Mouse (Mus musculus) midbrain, embryonic 11.5 days (tissue): ENCODE data around the gene Col1a2. TPM values are rescaled to one million over a fixed set of nuclear protein-coding genes. Genes with fewer than 3 reads are reported as not detected.

Source experiments
- ATAC-seq: fragments of 200-750 bp; cut with Nextera tagmentation; 2 replicates; pipeline ENCODE4 v1.8.0; 2017; ENCODE audit warnings: moderate TSS enrichment, moderate library complexity; ENCODE audit not compliant: low FRiP score
- DNase-seq: peaks from one replicate; pipeline ENCODE4 v3.0.0; 2015; ENCODE audit warnings: low spot score; ENCODE audit errors: missing footprints
- H3K27ac ChIP-seq: fragments of 300-500 bp; sonication (generic); 2 replicates; pipeline ENCODE4 v1.5.1; 2014; ENCODE audit warnings: low read depth, low read length
- H3K27me3 ChIP-seq: fragments of 300-500 bp; sonication (generic); 2 replicates; pipeline ENCODE4 v1.6.1; 2014; ENCODE audit warnings: mild to moderate bottlenecking, low read length, moderate library complexity, mixed read lengths; ENCODE audit not compliant: control insufficient read depth, insufficient read depth
- H3K36me3 ChIP-seq: fragments of 300-500 bp; sonication (generic); 2 replicates; pipeline ENCODE4 v1.6.1; 2014; ENCODE audit warnings: mild to moderate bottlenecking, low read length, moderate library complexity, mixed read lengths; ENCODE audit not compliant: control insufficient read depth, insufficient read depth
- H3K4me1 ChIP-seq: fragments of 300-500 bp; sonication (generic); 2 replicates; pipeline ENCODE4 v1.6.1; 2014; ENCODE audit warnings: low read length; ENCODE audit not compliant: control insufficient read depth, insufficient read depth
- H3K4me2 ChIP-seq: fragments of 300-500 bp; sonication (generic); 2 replicates; pipeline ENCODE4 v1.6.1; 2014; ENCODE audit warnings: mild to moderate bottlenecking, moderate library complexity
- H3K4me3 ChIP-seq: fragments of 300-500 bp; sonication (generic); 2 replicates; pipeline ENCODE4 v1.5.1; 2014; ENCODE audit warnings: low read depth, low read length
- H3K9ac ChIP-seq: fragments of 300-500 bp; sonication (generic); 2 replicates; pipeline ENCODE4 v1.6.1; 2014; ENCODE audit warnings: low read length
- H3K9me3 ChIP-seq: fragments of 300-500 bp; sonication (generic); 2 replicates; pipeline ENCODE4 v1.6.1; 2016; ENCODE audit warnings: low read length; ENCODE audit not compliant: control insufficient read depth
- WGBS: fragments of 180-500 bp; shearing (Covaris S2); extraction: QIAGEN DNeasy Blood & Tissue Kit; methylation state at CpG from one replicate; pipeline ENCODE4 v1.1.7; 2014; 5-methylcytosine and 5-hydroxymethylcytosine counted together
- polyA plus RNA-seq: library from polyadenylated mRNA; unstranded; fragments of >200 nt; fragmentation: Nextera tagmentation; extraction: Ambion mirVana; gene quantifications from 2 replicates; pipeline ENCODE4 v1.2.1, GENCODE M21; 2014

Col1a2 gene
- polyA plus RNA-seq, 1 experiment from 2014 or later = 144 TPM

DNA sequence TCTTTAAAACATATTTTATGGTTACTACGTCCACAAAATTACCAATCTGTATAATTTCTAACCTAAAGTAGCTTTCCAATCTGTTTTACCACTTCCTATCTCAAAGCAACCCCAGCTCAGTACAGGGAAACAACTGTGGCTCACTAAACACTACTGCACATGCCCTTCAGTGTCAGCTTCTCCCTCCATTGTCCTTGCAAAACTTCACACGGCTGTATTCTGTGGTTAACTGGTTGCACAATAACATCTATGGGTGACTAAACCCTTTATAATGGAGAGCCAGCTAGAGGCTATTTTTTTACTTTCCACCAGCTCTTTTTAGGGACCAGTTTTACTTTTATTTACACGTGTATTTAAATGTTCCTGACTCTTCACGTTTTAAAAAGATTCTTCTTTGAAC is 83.3 kb downstream of the Col1a2 start:
- no peaks in the 10 kb centered on the region for H3K9me3 ChIP-seq
- H3K9ac ChIP-seq = no peak overlapping the region
- H3K27ac ChIP-seq = no peak overlapping the region
- H3K4me1 ChIP-seq = no peaks in the 10 kb centered on the region
- DNase-seq = no peak
- no peaks in the 10 kb centered on the region for H3K27me3 ChIP-seq
- H3K36me3 ChIP-seq = no peaks in the 10 kb centered on the region
- ATAC-seq = no peak
- H3K4me2 ChIP-seq = no peak overlapping the region
- no peak overlapping the region for H3K4me3 ChIP-seq
- WGBS = 75% methylated on average over 4 of the region's 4 CpGs

DNA sequence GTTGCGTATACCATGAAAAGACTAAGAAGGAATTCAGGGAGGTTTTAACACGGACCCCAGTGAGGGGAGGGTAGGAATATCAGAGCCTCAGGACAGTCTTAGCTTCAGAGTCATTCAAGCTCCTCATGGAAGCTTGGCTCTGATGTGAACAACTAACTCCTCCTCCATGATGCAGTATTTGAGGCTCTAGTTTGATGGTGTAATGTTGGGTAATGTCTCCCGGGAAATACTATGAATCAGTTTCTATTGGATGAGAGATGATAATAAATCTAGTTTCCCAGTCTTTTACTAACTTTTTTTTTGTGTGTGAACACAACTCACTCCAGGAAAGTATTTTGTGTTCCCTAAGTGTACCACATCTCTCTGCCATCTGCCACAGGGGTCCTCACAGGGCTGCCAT is 84.1 kb downstream of the Col1a2 start:
- 94% methylated on average over 3 of the region's 3 CpGs for WGBS
- DNase-seq = no peak
- Histone ChIP-seq H3K9me3 (no peaks in the 10 kb centered on the region), H3K27me3 (no peaks in the 10 kb centered on the region), H3K9ac (no peak overlapping the region), H3K4me2 (no peak overlapping the region), H3K27ac (no peak overlapping the region), H3K36me3 (no peaks in the 10 kb centered on the region), H3K4me1 (no peaks in the 10 kb centered on the region), H3K4me3 (no peak overlapping the region)
- no peak for ATAC-seq

DNA sequence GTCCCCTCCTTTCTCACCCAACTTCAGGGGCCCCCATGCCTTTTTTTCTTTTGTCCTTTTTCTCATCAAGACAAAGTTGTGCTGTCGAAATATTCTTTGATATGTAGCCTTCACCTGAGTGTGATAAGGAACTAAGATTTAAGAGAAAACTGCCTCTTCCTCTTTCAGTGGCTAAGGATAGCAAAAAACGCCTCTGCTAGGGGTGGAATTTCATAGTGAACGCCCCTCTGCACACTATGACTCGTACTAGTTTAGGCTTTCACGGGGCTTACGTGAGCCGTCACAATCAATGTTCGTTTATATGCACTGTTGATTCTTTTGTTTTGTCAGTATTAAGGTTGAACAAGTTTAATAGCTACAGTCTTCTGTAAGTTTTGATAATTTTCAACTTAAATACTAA is 85.5 kb downstream of the Col1a2 start:
- Histone ChIP-seq H3K27me3 (no peaks in the 10 kb centered on the region), H3K36me3 (no peaks in the 10 kb centered on the region), H3K27ac (no peak overlapping the region), H3K9me3 (no peaks in the 10 kb centered on the region), H3K4me3 (no peak overlapping the region), H3K4me1 (no peaks in the 10 kb centered on the region), H3K4me2 (no peak overlapping the region), H3K9ac (no peak overlapping the region)
- no peak for ATAC-seq
- DNase-seq = no peak
- 77% methylated on average over 8 of the region's 8 CpGs for WGBS

Other genes with a start within 250 kb of the Col1a2 start
- 47.5 and 47.6 TPM in 2 replicates for gene Casd1, start 96.0 kb downstream of the Col1a2 start, polyA plus RNA-seq
- gene Sgce, start 242.4 kb downstream of the Col1a2 start, polyA plus RNA-seq = 62.5 and 71.3 TPM in 2 replicates
- 11.2 and 11.9 TPM in 2 replicates for gene Peg10, start 242.5 kb downstream of the Col1a2 start, polyA plus RNA-seq